Mouse (Mus musculus) c-Kit-positive CD71-negative TER-119-negative erythroid progenitor cells, embryonic 14.5 days (primary cell): ENCODE results near the gene Panx3.
A peak's percentile ranks its signal among the peaks of the same experiment; 100 is the strongest.

Experiments used
- DNase-seq: peaks from one replicate; pipeline ENCODE4 v3.0.0-alpha.2; 2013; ENCODE audit warnings: low read depth

Panx3 gene

DNA sequence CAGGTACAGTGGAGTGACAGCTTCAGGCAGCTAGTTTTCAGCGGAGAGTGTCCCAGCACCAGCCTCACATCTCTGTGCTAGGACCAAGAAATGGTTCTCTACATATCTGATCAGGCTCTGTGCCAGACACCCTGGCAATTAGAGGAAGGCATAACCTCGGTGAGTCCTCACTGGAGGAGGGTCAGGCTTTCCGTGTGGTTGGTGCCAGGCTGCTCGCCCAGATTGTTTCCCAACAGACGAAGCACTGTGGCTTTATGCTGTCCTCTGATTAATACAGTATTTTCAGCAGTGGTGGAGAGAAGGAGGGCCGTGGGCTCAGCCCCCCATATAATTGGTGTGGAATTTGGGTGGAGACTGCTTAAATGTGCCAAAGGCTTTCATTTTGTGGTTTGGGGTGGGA is at the start of gene Panx3:
Panx3 (minus strand) TSS at position 121 of the 400 bp plus-strand sequence.
- DNase-seq, result no peak

DNA sequence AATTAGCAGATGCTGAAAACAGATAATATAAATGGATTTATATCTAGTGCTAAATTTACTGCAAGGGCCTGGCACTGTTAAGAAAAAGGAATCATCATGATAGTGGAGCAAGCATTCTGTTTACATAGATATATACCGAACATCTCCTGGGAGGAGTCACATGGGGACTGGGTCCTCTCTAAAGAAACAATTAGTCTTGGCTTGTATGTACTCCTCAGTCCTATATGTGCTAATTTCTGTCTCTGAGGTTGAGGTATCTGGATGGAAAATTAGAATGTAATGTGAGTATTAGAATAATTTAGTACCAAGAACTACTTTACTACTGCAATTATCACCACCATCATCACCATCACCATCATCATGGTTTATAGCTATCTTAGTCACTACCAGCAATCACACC is 47.1 kb upstream of the Panx3 start, which contains the start of gene Olfr160:
Olfr160 (minus strand) TSS at position 101 of the 400 bp plus-strand sequence.
- no peak for DNase-seq

DNA sequence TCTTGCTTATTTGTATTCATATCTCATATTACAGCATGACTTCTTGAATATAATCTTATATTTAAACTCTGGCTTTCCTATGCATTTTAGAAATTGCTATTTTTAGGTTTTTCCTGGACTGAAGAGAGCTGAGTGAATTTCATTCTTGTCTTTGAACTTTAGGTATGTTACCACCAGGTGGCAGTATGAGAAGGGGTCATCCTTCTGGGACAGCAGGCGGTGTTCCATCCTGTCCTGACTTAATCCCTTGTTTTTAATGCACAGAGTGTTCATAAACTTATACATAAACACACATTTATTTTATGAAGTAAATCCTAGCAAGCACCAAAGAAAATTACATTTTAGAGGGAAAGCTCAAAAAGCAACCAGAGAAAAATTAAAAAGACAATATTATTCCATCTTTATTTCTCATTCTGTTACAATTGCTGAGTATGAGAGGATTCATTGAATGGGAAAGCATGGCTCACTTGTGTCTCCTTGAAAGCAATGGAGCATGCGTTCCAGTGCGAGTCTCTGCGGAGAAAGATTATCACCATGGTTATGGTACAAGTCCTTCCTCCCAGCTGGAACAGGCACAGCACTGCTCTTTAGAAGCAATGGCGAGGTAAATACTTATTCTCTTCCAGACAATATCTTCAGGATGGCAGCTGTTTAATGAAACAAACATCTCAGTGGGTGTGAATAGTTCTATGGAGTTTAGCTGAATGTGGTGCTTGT is 21.1 kb upstream of the Panx3 start:
- no peak for DNase-seq

DNA sequence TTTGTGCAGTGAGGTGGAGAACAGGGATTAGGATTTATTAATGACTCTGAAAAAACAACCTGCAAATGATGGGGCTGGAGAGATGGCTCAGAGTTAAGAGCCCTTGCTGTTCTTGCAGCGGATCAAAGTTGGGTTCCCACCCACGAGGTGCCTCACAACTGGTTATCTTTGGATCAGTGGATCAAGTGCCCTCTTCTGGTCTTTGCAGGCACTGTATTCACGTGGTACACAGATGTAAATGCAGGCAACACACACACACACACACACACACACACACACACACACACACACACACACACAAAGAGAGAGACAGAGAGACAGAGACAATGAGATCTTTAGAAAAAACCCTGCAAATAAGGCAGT is 18.9 kb upstream of the Panx3 start:
- no peak for DNase-seq

- DNase-seq, result no peak
Measured at GRCm38 (mm10) chr9:37687288-37687940, 18.4 kb upstream of the Panx3 start.

- no peak for DNase-seq
Measured at GRCm38 (mm10) chr9:37681123-37681522, 12.1 kb upstream of the Panx3 start.

DNA sequence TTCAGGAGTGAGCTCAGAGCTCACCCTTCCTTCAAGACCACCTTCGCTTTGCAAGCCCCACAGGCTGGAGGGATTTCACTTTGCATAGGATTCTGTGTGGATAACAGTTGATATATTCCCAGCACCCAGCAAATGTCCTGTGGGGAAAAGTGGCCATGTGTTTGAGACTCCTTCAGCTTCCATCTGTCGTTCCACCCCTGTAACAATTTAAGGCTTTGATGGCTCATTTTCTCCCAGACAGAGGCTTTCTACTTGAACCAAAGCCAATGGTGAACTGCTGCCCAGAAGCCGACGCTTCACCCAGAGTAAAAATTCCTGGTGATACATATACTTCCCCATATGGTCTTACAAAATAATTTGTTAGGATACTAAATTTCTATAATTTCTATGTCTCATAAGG is 6.3 kb upstream of the Panx3 start:
- no peak for DNase-seq

DNA sequence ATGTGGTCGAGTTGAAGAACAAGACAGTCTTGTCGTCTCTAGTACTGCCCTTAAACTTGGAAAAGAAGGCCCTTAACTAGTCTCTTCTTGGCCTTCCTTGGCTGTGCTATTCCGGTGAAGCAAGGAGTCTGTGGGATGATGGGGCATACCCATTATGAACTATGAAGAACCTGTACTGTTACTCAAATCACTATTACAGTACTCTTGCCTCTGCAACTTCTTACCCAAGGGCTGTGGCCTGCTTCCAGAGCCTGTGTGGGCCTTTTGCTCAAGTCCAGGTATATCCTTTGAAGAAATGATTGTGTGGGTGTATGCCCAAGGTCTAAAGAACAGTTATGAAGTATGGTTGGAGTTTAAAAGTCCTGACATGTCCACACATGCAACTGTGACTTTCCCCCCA is 1.2 kb upstream of the Panx3 start:
- DNase-seq, result no peak

DNA sequence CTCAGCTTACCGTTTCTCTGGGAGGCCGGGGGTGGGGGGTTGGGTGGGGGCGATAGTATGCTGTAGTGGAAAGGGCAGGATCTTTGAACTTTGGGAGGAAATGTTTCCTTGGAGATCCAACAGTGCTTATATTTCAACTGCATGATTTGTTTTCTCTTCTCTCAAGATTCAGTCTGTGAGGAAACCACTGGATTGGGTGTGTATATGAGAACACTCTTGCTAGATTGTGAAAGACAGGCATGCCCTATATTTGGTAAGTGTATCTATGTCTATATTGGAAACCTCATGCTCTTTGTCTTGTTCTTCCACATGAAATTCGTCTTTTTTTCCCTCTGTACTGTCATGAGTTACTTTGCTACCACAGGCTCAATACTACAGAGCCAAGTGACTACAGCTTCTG is 643 bp upstream of the Panx3 start:
- DNase-seq, result no peak

DNA sequence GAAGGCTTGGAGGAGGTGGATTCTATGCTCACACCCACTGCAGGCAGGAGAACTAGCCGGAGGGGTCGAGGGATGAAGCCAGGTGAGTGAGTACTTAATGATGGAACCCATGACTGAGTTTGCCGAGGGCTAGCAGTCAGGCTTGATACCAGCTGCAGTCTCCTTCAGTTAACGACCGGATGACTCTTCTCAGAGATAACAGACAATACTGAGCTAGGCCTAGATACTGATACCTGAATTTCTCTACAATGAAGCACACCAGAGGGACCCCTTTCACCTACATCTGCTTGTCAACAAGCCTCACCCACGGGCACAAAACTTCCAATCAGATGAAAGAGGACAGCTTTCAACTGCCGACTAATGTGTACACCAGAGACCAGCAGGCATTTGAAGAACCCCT is 3.0 kb downstream of the Panx3 start:
- DNase-seq, result no peak

- DNase-seq, result no peak
Measured at GRCm38 (mm10) chr9:37664604-37665003, 4.4 kb downstream of the Panx3 start.

GRCm38 (mm10) chr9:37663210-37663609 is 5.8 kb downstream of the Panx3 start:
- no peak for DNase-seq

- DNase-seq, result no peak
Measured at GRCm38 (mm10) chr9:37659413-37659812, 9.6 kb downstream of the Panx3 start.

DNA sequence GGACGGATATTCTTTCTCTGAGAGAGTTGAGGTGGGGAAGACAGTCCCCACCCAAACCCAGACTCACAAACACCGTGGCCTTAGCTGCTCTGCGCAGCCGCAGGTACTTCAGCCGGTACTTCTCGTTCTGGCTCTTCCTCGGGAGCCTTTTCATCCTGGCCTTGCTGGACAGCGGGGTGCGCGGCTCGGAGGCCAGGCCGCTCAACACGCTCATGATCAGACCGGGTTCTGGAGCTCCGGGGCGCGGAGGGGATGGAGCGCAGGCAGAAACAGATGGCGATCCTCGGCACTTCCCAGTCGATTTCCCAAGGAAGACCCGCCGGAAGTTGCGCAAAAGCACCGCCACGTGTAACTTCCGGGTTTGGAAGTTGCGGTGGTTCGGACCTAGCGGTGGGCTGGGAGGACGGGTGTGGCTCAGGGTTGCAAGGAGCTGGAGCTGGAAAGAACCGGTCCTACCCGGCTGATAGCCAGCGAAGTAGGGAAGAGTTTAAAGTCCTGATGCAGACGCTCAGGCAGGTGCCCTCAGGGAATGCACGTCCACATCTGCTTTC is 12.0 kb downstream of the Panx3 start, which contains the start of gene Tbrg1:
Tbrg1 (minus strand) TSS at position 382 of the 551 bp plus-strand sequence.
- peak; percentile 59 for DNase-seq

DNA sequence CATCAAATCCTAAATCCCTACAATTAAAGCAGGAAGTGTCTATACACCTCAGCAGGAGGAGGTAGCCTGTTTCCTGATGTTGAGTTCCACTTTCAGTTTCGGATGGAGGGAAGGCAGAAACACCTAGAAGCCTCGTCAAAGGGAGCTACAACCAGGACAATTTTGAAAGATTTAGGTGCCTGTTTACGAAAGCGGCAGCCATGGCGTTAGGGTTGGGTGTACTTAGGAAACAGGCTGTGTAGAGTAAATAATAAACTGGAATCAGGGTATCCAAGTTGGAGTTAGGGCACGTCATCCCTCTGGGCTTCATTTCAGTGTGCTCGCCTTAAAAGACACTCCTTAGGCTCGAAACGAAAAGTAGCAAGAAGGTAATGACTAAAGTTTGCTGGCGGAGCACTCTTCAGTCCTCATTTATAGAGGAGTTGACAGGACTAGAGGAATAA is 12.6 kb downstream of the Panx3 start:
- DNase-seq, result peak; percentile 20

DNA sequence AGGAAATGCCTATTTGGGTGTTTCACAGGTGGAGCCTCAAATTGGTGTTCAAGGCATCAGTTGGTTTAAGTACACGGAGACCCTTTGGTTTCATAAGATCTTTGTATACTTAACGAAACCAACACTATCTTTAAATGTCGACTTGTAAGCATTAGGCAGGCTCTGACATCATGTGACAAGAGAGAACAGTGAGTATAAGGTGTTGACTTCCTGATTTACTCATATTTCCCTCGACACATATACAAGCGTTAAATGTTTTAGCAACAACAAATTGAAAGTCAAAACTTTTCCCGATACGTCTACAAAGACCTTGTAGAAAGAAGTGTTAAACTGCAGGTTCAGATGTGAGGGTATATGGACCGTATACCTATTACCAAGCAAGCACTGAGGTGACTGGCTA is 13.1 kb downstream of the Panx3 start:
- peak; percentile 5 for DNase-seq

- DNase-seq, result no peak
Measured at GRCm38 (mm10) chr9:37653836-37654235, 15.2 kb downstream of the Panx3 start.

DNA sequence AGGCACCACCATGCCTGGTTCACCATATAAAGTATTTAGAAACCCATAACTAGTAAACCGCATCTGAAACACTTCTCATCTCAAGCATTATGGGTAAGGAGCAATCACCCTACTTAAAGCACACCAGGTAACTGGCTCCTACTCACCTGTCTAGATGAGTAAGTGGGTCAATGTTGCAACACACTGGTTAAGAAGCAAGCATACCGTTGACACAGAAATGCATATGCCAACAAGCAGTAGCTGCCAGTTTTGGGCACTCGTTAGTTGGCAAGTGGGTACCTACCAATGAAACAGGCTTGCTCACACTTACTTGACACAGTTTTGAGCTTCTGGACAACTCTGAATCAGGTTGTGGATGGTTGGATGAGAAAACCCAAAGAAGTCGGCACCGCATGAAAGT is 18.4 kb downstream of the Panx3 start:
- no peak for DNase-seq

GRCm38 (mm10) chr9:37646246-37646645 is 22.8 kb downstream of the Panx3 start:
- no peak for DNase-seq

DNA sequence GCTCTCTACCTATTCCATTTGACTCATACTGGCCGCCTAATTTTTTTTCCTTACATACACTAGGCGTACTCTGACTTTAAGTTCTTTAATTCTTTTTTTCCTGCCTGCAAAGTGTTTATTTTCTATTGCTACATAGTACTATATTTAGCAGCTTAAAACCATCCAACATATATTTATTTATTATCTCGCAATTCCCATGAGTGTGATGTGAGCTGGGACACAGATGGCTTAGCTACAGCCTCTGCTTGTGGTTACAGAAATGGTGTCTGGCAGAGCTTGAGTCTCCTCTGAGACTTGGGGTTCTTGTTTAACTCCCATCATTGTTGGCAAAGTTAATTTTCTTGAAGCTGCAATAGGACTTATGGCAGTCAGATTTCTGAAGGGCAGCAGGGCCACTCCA is 30.3 kb downstream of the Panx3 start:
- no peak for DNase-seq

DNA sequence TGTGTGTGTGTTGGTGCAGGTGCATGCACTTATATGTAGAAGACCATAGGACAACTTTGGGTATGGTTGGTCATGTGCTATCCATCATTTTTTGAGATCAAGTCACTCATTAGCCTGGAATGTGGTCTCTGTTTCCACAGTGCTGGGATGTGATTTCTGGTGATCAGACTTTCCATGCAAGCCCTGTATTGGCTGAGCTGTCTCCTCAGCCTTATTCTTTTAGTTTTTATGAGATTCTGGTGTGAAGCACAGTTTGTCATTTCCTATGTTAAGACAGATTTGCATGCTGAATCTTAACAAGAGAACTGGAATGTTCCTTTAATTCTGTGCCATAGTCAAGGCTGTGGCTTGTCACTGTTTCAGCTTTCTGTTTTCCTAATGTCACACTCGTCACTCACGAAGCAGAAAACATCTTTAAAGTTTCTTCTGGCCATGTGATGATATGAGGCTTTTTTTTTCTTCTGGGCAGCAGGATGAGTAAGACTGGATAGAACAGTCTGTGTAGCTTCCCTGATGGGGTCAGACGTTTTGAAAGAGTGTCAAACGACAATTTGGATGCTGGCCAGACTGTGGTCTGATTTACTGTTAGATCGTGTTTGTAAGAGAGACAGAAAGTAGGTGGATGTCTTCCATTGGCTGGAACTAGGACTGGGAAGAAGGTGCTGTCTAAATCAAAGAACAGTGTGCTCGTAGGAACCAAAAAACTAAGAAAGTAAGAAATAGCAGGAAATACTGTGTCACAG is 32.1 kb downstream of the Panx3 start:
- DNase-seq, result no peak

- DNase-seq, result peak; percentile 42
Measured at GRCm38 (mm10) chr9:37636335-37636734, 32.7 kb downstream of the Panx3 start.

DNA sequence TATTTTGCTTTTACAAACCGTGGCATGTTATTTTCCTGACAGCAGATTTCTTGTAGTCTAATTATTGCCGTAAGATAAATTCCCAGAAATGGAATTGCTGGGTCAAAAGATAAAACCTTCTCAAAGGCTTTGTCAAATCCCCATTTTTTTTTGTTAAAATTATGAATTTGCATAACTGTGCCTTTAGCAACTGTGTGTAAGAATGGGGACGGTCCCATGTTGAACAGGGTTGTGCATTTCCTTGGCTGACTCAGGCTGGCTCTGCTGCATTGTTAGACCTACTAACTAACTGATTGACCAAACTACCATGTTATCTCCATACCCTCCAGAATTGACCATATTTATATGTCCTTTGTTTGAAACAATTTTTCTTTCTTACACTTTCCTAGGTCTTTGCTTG is 34.8 kb downstream of the Panx3 start:
- DNase-seq, result no peak
